Mouse (Mus musculus) ES-E14 (cell line): ENCODE data around the gene Sema4a.

Source experiments
- CHD2 ChIP-seq: IDR thresholded peaks from 2 replicates; pipeline ENCODE4 v1.6.1; 2014; ENCODE audit warnings: mild to moderate bottlenecking, low read depth, low read length, inconsistent platforms
- ZC3H11A ChIP-seq: IDR thresholded peaks from 2 replicates; pipeline ENCODE4 v1.6.1; 2012; ENCODE audit warnings: low read depth, mild to moderate bottlenecking, inconsistent platforms, low read length, borderline replicate concordance

DNA sequence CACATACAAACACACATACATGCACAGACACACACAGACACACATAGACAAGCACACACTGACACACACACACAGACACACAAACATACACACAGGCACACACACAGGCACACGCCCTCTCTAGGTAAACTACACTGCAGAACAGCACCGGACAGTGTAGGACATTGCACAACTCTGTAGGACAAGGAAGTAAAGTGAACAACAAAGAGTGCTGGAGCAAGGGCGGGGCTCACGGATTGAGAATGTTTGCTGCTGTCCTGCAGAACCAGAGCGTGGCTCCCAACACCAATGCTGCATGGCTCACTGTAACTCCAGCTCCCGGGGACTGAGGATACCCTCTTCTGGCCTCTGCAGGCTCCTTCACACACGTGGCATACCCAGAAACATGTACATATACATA is 18.1 kb downstream of the Sema4a start:
- no peak for TF ChIP-seq CHD2
- no peak for TF ChIP-seq ZC3H11A
